Mouse (Mus musculus): Measurements from ENCODE around the gene Map2. TPM values are rescaled to one million over a fixed set of nuclear protein-coding genes. Genes with fewer than 3 reads are reported as not detected.

Gene Map2
- polyA plus RNA-seq, 1 experiment, result 3.5 TPM

DNA sequence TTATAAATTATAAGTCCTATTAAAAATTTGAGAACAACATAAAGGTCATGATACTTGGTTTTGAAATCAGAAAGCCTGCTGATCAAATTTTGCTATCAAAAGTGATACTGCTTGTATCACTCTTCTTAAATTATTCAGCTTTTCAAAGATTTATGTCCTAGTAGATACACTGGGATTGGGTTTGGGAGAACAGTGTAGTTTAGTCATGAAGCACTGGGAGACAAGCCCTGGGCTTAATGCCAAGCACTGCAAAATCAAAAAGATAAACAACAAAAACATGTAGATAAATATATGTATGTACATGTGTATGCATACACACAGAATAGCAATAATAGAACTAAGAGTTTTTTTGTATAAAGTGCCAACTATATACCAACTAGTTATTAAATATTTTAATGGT lies 17.5 kb upstream of the Map2 start:
- Histone ChIP-seq H3K27ac (ENCODE audit: control insufficient read depth, insufficient read depth, low read depth, low read length, poor library complexity) (no peak overlapping the region), H3K4me1 (ENCODE audit: control insufficient read depth, insufficient read depth, low read length) (no peaks in the 10 kb centered on the region), H3K4me3 (replicated peaks; ENCODE audit: control insufficient read depth, low read depth, low read length) (no peak overlapping the region)
- TF ChIP-seq CTCF (IDR thresholded peaks at IDR 0.05; ENCODE audit: control insufficient read depth, insufficient read depth, low read length) (no peak), POLR2A (IDR thresholded peaks at IDR 0.05; ENCODE audit: borderline replicate concordance, control insufficient read depth, low read depth, low read length) (no peak)

GRCm38 (mm10) chr1:66164648-66165047 lies 10.4 kb upstream of the Map2 start:
- 71% methylated on average over 2 of the region's 2 CpGs for WGBS
- Histone ChIP-seq H3K4me3 (replicated peaks; ENCODE audit: control insufficient read depth, low read depth, low read length) (no peak overlapping the region), H3K27ac (ENCODE audit: control insufficient read depth, insufficient read depth, low read depth, low read length, poor library complexity) (no peak overlapping the region), H3K4me1 (ENCODE audit: control insufficient read depth, insufficient read depth, low read length) (no peaks in the 10 kb centered on the region)
- TF ChIP-seq CTCF (IDR thresholded peaks at IDR 0.05; ENCODE audit: control insufficient read depth, insufficient read depth, low read length) (no peak), POLR2A (IDR thresholded peaks at IDR 0.05; ENCODE audit: borderline replicate concordance, control insufficient read depth, low read depth, low read length) (no peak)

- Histone ChIP-seq H3K27ac (ENCODE audit: control insufficient read depth, insufficient read depth, low read depth, low read length, poor library complexity) (no peak overlapping the region), H3K4me3 (replicated peaks; ENCODE audit: control insufficient read depth, low read depth, low read length) (no peak overlapping the region), H3K4me1 (ENCODE audit: control insufficient read depth, insufficient read depth, low read length) (no peaks in the 10 kb centered on the region)
- no peak for TF ChIP-seq POLR2A (IDR thresholded peaks at IDR 0.05; ENCODE audit: borderline replicate concordance, control insufficient read depth, low read depth, low read length)
- TF ChIP-seq CTCF (IDR thresholded peaks at IDR 0.05; ENCODE audit: control insufficient read depth, insufficient read depth, low read length), result no peak
- WGBS, result 68% methylated on average over 5 of the region's 5 CpGs
Measured at GRCm38 (mm10) chr1:66168722-66169121, 6.4 kb upstream of the Map2 start.

GRCm38 (mm10) chr1:66172127-66172526 lies 2.9 kb upstream of the Map2 start:
- TF ChIP-seq POLR2A (IDR thresholded peaks at IDR 0.05; ENCODE audit: borderline replicate concordance, control insufficient read depth, low read depth, low read length), result no peak
- no peak for TF ChIP-seq CTCF (IDR thresholded peaks at IDR 0.05; ENCODE audit: control insufficient read depth, insufficient read depth, low read length)
- H3K4me3 ChIP-seq (replicated peaks; ENCODE audit: control insufficient read depth, low read depth, low read length), result no peak overlapping the region
- WGBS, result 76% methylated on average over 3 of the region's 3 CpGs
- no peaks in the 10 kb centered on the region for H3K4me1 ChIP-seq (ENCODE audit: control insufficient read depth, insufficient read depth, low read length)
- H3K27ac ChIP-seq (ENCODE audit: control insufficient read depth, insufficient read depth, low read depth, low read length, poor library complexity), result no peak overlapping the region

DNA sequence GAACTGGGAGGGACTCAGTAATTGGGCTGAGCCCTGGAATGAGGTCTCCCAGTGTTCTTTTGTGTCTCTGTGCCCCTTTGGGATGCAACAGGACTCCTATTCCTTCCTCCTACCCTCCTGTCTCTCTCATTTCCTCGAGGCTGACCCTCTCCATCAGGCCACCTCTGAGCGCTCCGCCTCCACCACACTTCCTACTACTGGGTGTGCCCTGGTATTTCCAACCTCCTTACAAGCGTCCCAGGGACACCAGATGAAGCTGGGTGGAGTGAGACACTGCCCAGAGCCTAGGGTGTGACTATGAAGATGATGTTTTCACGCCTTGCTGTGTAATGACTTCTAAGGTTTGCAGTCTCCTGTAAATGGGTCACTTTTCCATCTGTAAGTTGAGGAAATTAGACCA lies 1.4 kb upstream of the Map2 start:
- Histone ChIP-seq H3K4me3 (replicated peaks; ENCODE audit: control insufficient read depth, low read depth, low read length) (no peak overlapping the region), H3K27ac (ENCODE audit: control insufficient read depth, insufficient read depth, low read depth, low read length, poor library complexity) (no peak overlapping the region), H3K4me1 (ENCODE audit: control insufficient read depth, insufficient read depth, low read length) (no peaks in the 10 kb centered on the region)
- TF ChIP-seq CTCF (IDR thresholded peaks at IDR 0.05; ENCODE audit: control insufficient read depth, insufficient read depth, low read length), result no peak
- TF ChIP-seq POLR2A (IDR thresholded peaks at IDR 0.05; ENCODE audit: borderline replicate concordance, control insufficient read depth, low read depth, low read length), result no peak
- WGBS, result 52% methylated on average over 5 of the region's 5 CpGs

DNA sequence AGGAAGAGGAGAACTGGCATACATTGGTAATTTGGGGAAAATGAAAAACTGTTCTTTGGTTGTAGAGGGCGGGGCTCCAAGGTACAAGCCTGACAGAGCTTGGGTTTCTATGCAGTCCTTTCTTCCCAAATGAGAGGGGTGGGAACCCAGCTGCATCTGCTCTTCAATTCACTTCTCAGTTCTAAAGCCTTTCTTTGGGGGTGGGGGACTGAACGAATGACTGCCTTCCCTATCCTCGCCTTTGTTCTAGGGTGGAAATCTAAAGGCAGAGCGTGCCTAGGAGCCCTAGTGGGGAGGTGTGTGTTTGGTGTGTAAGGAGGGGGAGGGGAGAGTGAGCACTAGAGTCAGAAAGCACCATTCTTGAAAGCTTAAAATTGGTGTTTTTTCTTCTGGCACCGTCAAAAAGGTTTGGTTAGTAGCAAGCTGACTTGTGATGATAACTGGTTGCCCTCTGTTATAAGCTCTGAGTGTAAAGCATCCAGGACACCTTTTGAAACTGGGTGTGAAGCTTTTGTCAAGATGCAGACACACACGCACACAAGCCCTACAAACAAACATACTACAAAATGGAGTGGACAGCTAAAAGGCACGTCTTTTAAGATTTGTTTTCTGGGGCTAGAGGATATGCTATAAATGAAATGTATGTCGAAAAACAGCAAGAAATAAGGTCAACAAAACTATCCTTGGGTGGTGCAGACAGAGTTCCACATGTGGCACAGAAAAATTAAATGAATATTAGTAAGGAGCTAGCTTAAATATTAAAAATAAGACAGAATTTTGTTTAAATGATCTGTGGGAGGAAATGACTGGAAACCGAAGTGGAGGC lies 1.2 kb downstream of the Map2 start:
- no peak overlapping the region for H3K4me3 ChIP-seq (replicated peaks; ENCODE audit: control insufficient read depth, low read depth, low read length)
- no peak overlapping the region for H3K27ac ChIP-seq (ENCODE audit: control insufficient read depth, insufficient read depth, low read depth, low read length, poor library complexity)
- WGBS, result 28% methylated on average over 9 of the region's 9 CpGs
- TF ChIP-seq CTCF (IDR thresholded peaks at IDR 0.05; ENCODE audit: control insufficient read depth, insufficient read depth, low read length), result no peak
- TF ChIP-seq POLR2A (IDR thresholded peaks at IDR 0.05; ENCODE audit: borderline replicate concordance, control insufficient read depth, low read depth, low read length), result no peak
- H3K4me1 ChIP-seq (ENCODE audit: control insufficient read depth, insufficient read depth, low read length), result no peaks in the 10 kb centered on the region

DNA sequence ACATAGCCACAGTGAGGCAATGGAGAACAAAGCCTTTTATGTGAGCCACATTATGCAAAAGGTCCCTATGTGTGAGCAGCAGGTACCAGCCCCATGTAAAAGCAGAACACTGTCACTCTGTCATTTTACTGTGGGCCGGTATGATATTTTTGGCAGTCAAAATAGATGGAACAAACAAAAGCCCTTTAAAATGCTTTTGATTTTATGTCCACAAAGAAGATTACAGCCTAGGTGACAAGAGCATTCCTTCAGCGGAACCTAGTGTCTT lies 1.7 kb downstream of the Map2 start:
- Histone ChIP-seq H3K4me1 (ENCODE audit: control insufficient read depth, insufficient read depth, low read length) (no peaks in the 10 kb centered on the region), H3K27ac (ENCODE audit: control insufficient read depth, insufficient read depth, low read depth, low read length, poor library complexity) (no peak overlapping the region), H3K4me3 (replicated peaks; ENCODE audit: control insufficient read depth, low read depth, low read length) (no peak overlapping the region)
- no peak for TF ChIP-seq CTCF (IDR thresholded peaks at IDR 0.05; ENCODE audit: control insufficient read depth, insufficient read depth, low read length)
- no peak for TF ChIP-seq POLR2A (IDR thresholded peaks at IDR 0.05; ENCODE audit: borderline replicate concordance, control insufficient read depth, low read depth, low read length)
- WGBS, result 64% methylated on average over 2 of the region's 2 CpGs

GRCm38 (mm10) chr1:66177489-66178170 lies 2.6 kb downstream of the Map2 start:
- TF ChIP-seq CTCF (IDR thresholded peaks at IDR 0.05; ENCODE audit: control insufficient read depth, insufficient read depth, low read length), result no peak
- TF ChIP-seq POLR2A (IDR thresholded peaks at IDR 0.05; ENCODE audit: borderline replicate concordance, control insufficient read depth, low read depth, low read length), result no peak
- no peak overlapping the region for H3K27ac ChIP-seq (ENCODE audit: control insufficient read depth, insufficient read depth, low read depth, low read length, poor library complexity)
- WGBS, result 75% methylated on average over 4 of the region's 4 CpGs
- no peaks in the 10 kb centered on the region for H3K4me1 ChIP-seq (ENCODE audit: control insufficient read depth, insufficient read depth, low read length)
- H3K4me3 ChIP-seq (replicated peaks; ENCODE audit: control insufficient read depth, low read depth, low read length), result no peak overlapping the region
